Mouse (Mus musculus): Measurements from ENCODE around the gene Thrb. TPM values are rescaled to one million over a fixed set of nuclear protein-coding genes. Genes with fewer than 3 reads are reported as not detected.

Gene Thrb
- polyA plus RNA-seq, 1 experiment, result 11.2 TPM

DNA sequence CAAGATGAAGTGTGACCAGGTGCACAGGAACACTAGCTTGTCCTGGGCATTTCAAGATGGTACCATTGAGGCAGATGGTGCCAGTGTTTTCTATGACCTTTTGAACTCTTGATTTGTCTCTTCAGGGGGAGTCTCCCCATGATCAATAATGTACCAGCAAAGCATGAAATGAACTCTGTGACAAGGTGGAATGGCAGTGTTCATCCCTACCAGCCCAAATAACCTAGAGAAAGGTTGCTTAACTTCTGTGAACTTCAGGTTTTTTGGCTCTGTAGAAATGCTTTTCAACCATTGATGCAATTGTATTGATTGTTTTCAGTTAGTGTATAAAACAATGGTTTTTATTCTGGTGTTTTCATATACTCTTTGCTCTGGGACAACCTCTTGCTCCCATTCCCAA, 21.4 kb downstream of the Thrb start:
- Histone ChIP-seq H3K27me3 (replicated peaks; ENCODE audit: control insufficient read depth, insufficient read depth, low read length) (no peaks in the 10 kb centered on the region), H3K4me1 (ENCODE audit: control insufficient read depth, insufficient read depth, low read length) (peaks cover 10% of the 10 kb centered on the region), H3K4me3 (ENCODE audit: insufficient read depth, low read depth, low read length) (no peak overlapping the region), H3K36me3 (ENCODE audit: control insufficient read depth, insufficient read depth, low read length) (no peaks in the 10 kb centered on the region), H3K27ac (ENCODE audit: insufficient read depth, low read depth, low read length) (no peak overlapping the region)
- no peak for TF ChIP-seq POLR2A (IDR thresholded peaks at IDR 0.05; ENCODE audit: low read depth, low read length)
- TF ChIP-seq CTCF (conservative IDR thresholded peaks at IDR 0.05; ENCODE audit: insufficient read depth, insufficient read length, low read depth, low read length), result no peak
- no peak for DNase-seq

DNA sequence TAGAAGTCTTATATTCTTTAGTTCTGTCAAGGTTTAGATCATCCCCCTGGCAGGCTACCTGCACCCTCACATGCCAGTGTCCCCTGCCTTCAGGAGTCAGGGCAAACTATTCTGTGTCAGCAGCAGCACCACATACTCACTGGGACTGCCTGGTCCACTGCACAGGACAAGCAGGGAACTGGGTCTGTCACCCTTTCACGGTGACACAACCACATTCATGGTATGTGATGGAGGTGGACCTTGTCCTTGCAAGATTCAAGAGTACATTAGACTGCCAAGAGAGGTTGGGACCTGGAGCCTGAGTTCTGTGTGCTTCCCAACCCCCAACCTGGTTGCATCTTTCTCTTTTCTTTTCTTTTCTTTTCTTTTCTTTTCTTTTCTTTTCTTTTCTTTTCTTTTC, 24.8 kb downstream of the Thrb start:
- no peak overlapping the region for H3K27ac ChIP-seq (ENCODE audit: insufficient read depth, low read depth, low read length)
- no peaks in the 10 kb centered on the region for H3K36me3 ChIP-seq (ENCODE audit: control insufficient read depth, insufficient read depth, low read length)
- no peaks in the 10 kb centered on the region for H3K27me3 ChIP-seq (replicated peaks; ENCODE audit: control insufficient read depth, insufficient read depth, low read length)
- peak; percentile 56 for DNase-seq
- 47% methylated on average over 1 of the region's 1 CpGs for WGBS
- no peak overlapping the region for H3K4me3 ChIP-seq (ENCODE audit: insufficient read depth, low read depth, low read length)
- TF ChIP-seq POLR2A (IDR thresholded peaks at IDR 0.05; ENCODE audit: low read depth, low read length) (no peak), CTCF (conservative IDR thresholded peaks at IDR 0.05; ENCODE audit: insufficient read depth, insufficient read length, low read depth, low read length) (no peak)
- H3K4me1 ChIP-seq (ENCODE audit: control insufficient read depth, insufficient read depth, low read length), result peaks cover 16% of the 10 kb centered on the region

DNA sequence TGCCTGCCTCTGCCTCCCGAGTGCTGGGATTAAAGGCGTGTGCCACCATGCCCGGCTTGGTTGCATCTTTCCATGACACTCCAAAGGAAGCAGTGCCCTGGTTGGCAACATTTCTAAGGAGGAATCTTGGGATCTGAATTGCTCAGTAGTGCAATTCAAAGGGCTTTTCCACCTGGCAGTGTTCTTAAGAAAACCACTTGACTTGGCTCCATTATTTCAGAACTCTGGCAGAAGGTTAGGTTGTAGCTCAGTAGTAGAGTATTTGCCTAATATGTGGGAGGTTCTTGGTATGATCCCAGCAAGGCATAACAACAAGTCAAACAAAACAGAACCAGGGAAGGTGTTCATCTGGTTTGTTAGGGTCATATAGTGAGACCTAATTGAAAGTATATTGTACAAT, 25.4 kb downstream of the Thrb start:
- H3K27me3 ChIP-seq (replicated peaks; ENCODE audit: control insufficient read depth, insufficient read depth, low read length), result no peaks in the 10 kb centered on the region
- peaks cover 18% of the 10 kb centered on the region for H3K4me1 ChIP-seq (ENCODE audit: control insufficient read depth, insufficient read depth, low read length)
- WGBS, result 95% methylated on average over 3 of the region's 3 CpGs
- H3K4me3 ChIP-seq (ENCODE audit: insufficient read depth, low read depth, low read length), result no peak overlapping the region
- TF ChIP-seq POLR2A (IDR thresholded peaks at IDR 0.05; ENCODE audit: low read depth, low read length) (no peak), CTCF (conservative IDR thresholded peaks at IDR 0.05; ENCODE audit: insufficient read depth, insufficient read length, low read depth, low read length) (no peak)
- H3K27ac ChIP-seq (ENCODE audit: insufficient read depth, low read depth, low read length), result no peak overlapping the region
- peak; percentile 57 for DNase-seq
- H3K36me3 ChIP-seq (ENCODE audit: control insufficient read depth, insufficient read depth, low read length), result no peaks in the 10 kb centered on the region

DNA sequence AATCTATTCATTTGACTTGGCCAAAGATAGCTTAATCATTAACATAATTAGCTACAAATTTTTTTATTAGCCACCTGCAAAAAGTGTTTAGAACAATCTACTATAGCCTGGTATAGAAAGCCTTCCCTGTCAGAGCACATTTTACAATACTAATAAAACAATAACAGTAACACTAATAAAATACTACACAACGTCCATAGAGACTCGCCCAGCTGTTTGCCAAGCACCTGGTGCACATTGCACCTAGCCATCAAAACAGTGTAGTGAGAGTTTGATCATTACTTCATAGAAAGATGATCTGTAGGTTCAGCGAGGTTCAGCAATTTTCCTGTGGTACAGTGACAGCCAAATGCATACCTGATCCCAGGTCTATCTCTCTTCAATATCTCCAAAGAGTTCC, 26.9 kb downstream of the Thrb start:
- H3K4me1 ChIP-seq (ENCODE audit: control insufficient read depth, insufficient read depth, low read length), result peaks cover 26% of the 10 kb centered on the region
- DNase-seq, result no peak
- no peak overlapping the region for H3K27ac ChIP-seq (ENCODE audit: insufficient read depth, low read depth, low read length)
- WGBS, result 71% methylated on average over 3 of the region's 3 CpGs
- H3K4me3 ChIP-seq (ENCODE audit: insufficient read depth, low read depth, low read length), result no peak overlapping the region
- H3K27me3 ChIP-seq (replicated peaks; ENCODE audit: control insufficient read depth, insufficient read depth, low read length), result no peaks in the 10 kb centered on the region
- no peaks in the 10 kb centered on the region for H3K36me3 ChIP-seq (ENCODE audit: control insufficient read depth, insufficient read depth, low read length)
- TF ChIP-seq CTCF (conservative IDR thresholded peaks at IDR 0.05; ENCODE audit: insufficient read depth, insufficient read length, low read depth, low read length), result no peak
- TF ChIP-seq POLR2A (IDR thresholded peaks at IDR 0.05; ENCODE audit: low read depth, low read length), result no peak

DNA sequence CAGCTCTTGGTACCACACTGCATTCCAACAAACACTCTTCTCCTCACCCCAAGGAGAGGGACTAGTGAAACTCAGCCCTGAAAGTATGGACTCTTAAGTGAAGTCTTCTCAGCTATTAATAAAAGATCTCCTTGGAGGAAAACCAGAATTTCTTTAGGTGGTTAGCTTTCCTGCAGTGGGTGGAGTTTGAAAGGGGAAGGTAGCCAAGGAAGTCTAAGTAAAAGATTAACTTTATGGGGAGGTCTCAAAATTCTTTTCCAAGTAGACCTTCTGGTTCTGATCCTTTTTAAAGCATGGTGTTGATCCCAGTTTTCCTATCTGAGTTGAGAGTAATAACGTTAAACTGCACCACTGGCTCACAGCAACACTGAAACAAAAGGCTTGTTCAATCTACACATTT, 31.2 kb downstream of the Thrb start:
- Histone ChIP-seq H3K4me3 (ENCODE audit: insufficient read depth, low read depth, low read length) (no peak overlapping the region), H3K27ac (ENCODE audit: insufficient read depth, low read depth, low read length) (peak overlapping the region; percentile 86), H3K36me3 (ENCODE audit: control insufficient read depth, insufficient read depth, low read length) (no peaks in the 10 kb centered on the region), H3K4me1 (ENCODE audit: control insufficient read depth, insufficient read depth, low read length) (peaks cover 29% of the 10 kb centered on the region; the same call in 1 of the 2 replicates), H3K27me3 (replicated peaks; ENCODE audit: control insufficient read depth, insufficient read depth, low read length) (no peaks in the 10 kb centered on the region)
- WGBS, result 37% methylated on average over 1 of the region's 1 CpGs
- no peak for TF ChIP-seq CTCF (conservative IDR thresholded peaks at IDR 0.05; ENCODE audit: insufficient read depth, insufficient read length, low read depth, low read length)
- DNase-seq, result peak; percentile 79

DNA sequence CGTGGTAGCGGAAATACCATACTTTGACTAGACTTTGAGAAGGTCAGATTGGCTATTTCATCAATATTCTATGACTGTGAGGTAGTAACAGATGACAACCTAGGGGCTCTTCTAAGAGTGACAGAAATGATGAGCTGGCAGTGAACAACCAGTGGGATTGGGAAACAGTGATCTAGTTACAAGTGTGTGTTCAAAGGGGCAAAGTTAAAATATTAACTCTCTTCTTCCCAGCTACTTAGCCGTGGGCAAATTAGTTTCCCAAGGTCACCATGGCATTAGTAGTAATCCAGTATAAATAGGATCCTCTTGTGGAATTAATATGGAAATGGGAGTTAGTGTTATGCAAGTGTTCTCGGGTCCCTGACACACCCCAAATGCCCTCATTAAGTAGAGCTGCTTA, 35.5 kb downstream of the Thrb start:
- H3K4me3 ChIP-seq (ENCODE audit: insufficient read depth, low read depth, low read length), result no peak overlapping the region
- peak; percentile 59 for DNase-seq
- 56% methylated on average over 4 of the region's 4 CpGs for WGBS
- peak overlapping the region; percentile 82 for H3K27ac ChIP-seq (ENCODE audit: insufficient read depth, low read depth, low read length)
- peaks cover 39% of the 10 kb centered on the region for H3K4me1 ChIP-seq (ENCODE audit: control insufficient read depth, insufficient read depth, low read length)
- H3K27me3 ChIP-seq (replicated peaks; ENCODE audit: control insufficient read depth, insufficient read depth, low read length), result no peaks in the 10 kb centered on the region
- H3K36me3 ChIP-seq (ENCODE audit: control insufficient read depth, insufficient read depth, low read length), result no peaks in the 10 kb centered on the region
- TF ChIP-seq CTCF (conservative IDR thresholded peaks at IDR 0.05; ENCODE audit: insufficient read depth, insufficient read length, low read depth, low read length) (no peak), POLR2A (IDR thresholded peaks at IDR 0.05; ENCODE audit: low read depth, low read length) (no peak)

DNA sequence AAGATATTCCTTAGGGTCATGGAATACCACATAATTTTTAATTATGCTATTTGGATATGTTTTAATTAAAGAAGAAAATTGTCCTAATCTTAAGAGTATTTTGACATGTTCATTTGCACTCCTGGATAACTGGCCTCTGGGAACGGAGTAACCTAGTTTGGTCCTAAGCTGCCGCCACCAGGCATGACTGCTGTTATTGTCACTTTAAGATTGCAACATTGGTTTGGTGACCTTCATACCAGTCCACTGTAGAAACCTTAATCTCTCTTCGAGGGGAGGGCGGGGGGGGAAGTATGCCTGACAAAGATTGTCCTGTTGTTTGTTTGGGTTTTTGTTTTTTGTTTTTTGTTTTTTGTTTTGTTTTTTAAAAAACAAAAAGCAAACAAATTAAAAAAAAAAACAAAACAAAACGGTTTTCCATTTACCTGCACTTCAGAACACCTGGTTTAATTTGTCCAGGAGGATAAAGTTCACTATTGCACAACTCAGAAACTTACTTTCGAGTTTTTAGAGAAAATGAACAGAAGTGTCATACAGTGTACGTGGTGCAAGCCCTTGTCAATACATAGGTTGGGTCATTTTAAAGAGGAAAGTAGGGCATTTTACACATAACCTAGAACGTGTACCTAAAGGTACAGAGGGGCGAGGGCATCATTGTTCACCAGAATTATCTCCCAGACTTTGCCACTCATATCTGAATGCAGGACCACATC, 38.0 kb downstream of the Thrb start:
- H3K27ac ChIP-seq (ENCODE audit: insufficient read depth, low read depth, low read length), result peak overlapping the region; percentile 76
- DNase-seq, result peak; percentile 60

More for the DNA sequence above, 38.0 kb downstream of the Thrb start:
- no peak for TF ChIP-seq CTCF (conservative IDR thresholded peaks at IDR 0.05; ENCODE audit: insufficient read depth, insufficient read length, low read depth, low read length)
- no peaks in the 10 kb centered on the region; the same call in 1 of the 2 replicates for H3K36me3 ChIP-seq (ENCODE audit: control insufficient read depth, insufficient read depth, low read length)
- peaks cover 30% of the 10 kb centered on the region for H3K4me1 ChIP-seq (ENCODE audit: control insufficient read depth, insufficient read depth, low read length)
- WGBS, result 58% methylated on average over 9 of the region's 9 CpGs
- H3K27me3 ChIP-seq (replicated peaks; ENCODE audit: control insufficient read depth, insufficient read depth, low read length), result no peaks in the 10 kb centered on the region
- H3K4me3 ChIP-seq (ENCODE audit: insufficient read depth, low read depth, low read length), result no peak overlapping the region
